Mouse (Mus musculus): Measurements from ENCODE around the gene Cox4i1. TPM values are rescaled to one million over a fixed set of nuclear protein-coding genes. Genes with fewer than 3 reads are reported as not detected.

Gene Cox4i1
- total RNA-seq, 2 experiments from 2014 or later = 1,012 to 1,017 TPM

GRCm38 (mm10) chr8:120715996-120716680 lies 48.1 kb downstream of the Cox4i1 start:
- DNase-seq (ENCODE audit: extremely low spot score in 1 of 2, low spot score in 2 of 2) = no peak
- intact Hi-C loops (cut with DNase I) = no loop called here

GRCm38 (mm10) chr8:120719586-120720236 lies 51.7 kb downstream of the Cox4i1 start:
- no peak for DNase-seq (ENCODE audit: extremely low spot score in 1 of 2, low spot score in 2 of 2)
- intact Hi-C loops (cut with DNase I) = no loop called here

GRCm38 (mm10) chr8:120723025-120723424 lies 55.0 kb downstream of the Cox4i1 start:
- intact Hi-C loops (cut with DNase I) = no loop called here

More at GRCm38 (mm10) chr8:120723025-120723424, 55.0 kb downstream of the Cox4i1 start:
- no peak for DNase-seq (ENCODE audit: extremely low spot score in 1 of 2, low spot score in 2 of 2)

Other genes with a start within 250 kb of the Cox4i1 start
- gene Gins2, start 78.9 kb upstream of the Cox4i1 start, total RNA-seq (2021) = 1 to 10 TPM; 2.3 to 2.9 TPM
- 1 to 10 TPM; 5.2 to 7.1 TPM for gene 1190005I06Rik, start 20.6 kb upstream of the Cox4i1 start, total RNA-seq (2021)
- gene Gm27021, start 143 bp upstream of the Cox4i1 start, total RNA-seq (2021) = under 1 TPM in 1 of 2 experiments, not detected in 1; 0.66 TPM
- 10 to 100 TPM; 66.6 to 72.9 TPM for gene Emc8, start 351 bp downstream of the Cox4i1 start, total RNA-seq (2021)
- gene Irf8, start 68.1 kb downstream of the Cox4i1 start, total RNA-seq (2021) = 1 to 10 TPM; 3.7 to 4.5 TPM